Mouse (Mus musculus): ENCODE measurements around the gene Cnih3.

GRCm38 (mm10) chr1:181433263-181433662 lies 80.8 kb downstream of the Cnih3 start:
- TF ChIP-seq CTCF (IDR thresholded peaks at IDR 0.05; ENCODE audit: low read depth) (no peak), EP300 (IDR thresholded peaks at IDR 0.05; ENCODE audit: low read depth) (no peak)
